ENCODE assay signal across 8 mouse cellular contexts in genomic region chr12:31005010-31005409, GRCm38 (mm10).
DNase-seq lines count a peak whose midpoint lies in the region; ATAC-seq lines count a peak whose summit lies in the region.

No protein-coding gene starts in this region.

- H3K4me1 ChIP-seq in kidney, embryonic 15.5 days, result no peaks in the 10 kb centered on the region

- H3K9me3 ChIP-seq in kidney, embryonic 15.5 days (replicated peaks), result no peaks in the 10 kb centered on the region

- no peak overlapping the region for H3K4me2 ChIP-seq in kidney, embryonic 15.5 days

- 0 out of 2 replicates have a peak, but pooled peaks have one; percentile 71 for ATAC-seq in kidney, embryonic 15.5 days (replicated peaks; ENCODE audit: low FRiP score)

- peak; percentile 74 for DNase-seq in A20 (ENCODE audit: low read depth, low spot score)
- DNase-seq in Muller cell, postnatal 12 days (ENCODE audit: inconsistent ontology term), result peak; percentile 24
- peak; percentile 91 to 93 for DNase-seq in cerebellum, postnatal 10 days
- DNase-seq in frontal cortex, postnatal 36 days (ENCODE audit: low spot score in 2 of 2), result peak; percentile 75 to 76
- DNase-seq in liver, result peak; percentile 87
- peak; percentile 66 for DNase-seq in ovary, postnatal 36 days (ENCODE audit: low spot score)
- DNase-seq in thymus, postnatal 14 days, result peak; percentile 58

- H3K4me3 ChIP-seq in kidney, embryonic 15.5 days (replicated peaks), result no peak overlapping the region

- H3K36me3 ChIP-seq in kidney, embryonic 15.5 days, result no peaks in the 10 kb centered on the region

- no peak overlapping the region for H3K27ac ChIP-seq in kidney, embryonic 15.5 days

- H3K9ac ChIP-seq in kidney, embryonic 15.5 days, result no peak overlapping the region

- 29% methylated on average over 3 of the region's 3 CpGs for WGBS in kidney, embryonic 15.5 days

- H3K27me3 ChIP-seq in kidney, embryonic 15.5 days, result 0 out of 2 replicates have a peak, but pooled peaks cover 2% of the 10 kb centered on the region

Comparison
In these comparisons a context has a peak if more than half of its experiments do, and no peak if none do; other contexts are left out.
1. DNase-seq: peak in every context shown above with its lines; median percentile 92 in cerebellum, postnatal 10 days; 87 in liver; 76 in frontal cortex, postnatal 36 days; 74 in A20; 66 in ovary, postnatal 36 days; 58 in thymus, postnatal 14 days; 24 in Muller cell, postnatal 12 days.